Mouse (Mus musculus): ENCODE measurements around the gene Crmp1.
A peak's percentile ranks its signal among the peaks of the same experiment; 100 is the strongest.

Crmp1 gene

DNA sequence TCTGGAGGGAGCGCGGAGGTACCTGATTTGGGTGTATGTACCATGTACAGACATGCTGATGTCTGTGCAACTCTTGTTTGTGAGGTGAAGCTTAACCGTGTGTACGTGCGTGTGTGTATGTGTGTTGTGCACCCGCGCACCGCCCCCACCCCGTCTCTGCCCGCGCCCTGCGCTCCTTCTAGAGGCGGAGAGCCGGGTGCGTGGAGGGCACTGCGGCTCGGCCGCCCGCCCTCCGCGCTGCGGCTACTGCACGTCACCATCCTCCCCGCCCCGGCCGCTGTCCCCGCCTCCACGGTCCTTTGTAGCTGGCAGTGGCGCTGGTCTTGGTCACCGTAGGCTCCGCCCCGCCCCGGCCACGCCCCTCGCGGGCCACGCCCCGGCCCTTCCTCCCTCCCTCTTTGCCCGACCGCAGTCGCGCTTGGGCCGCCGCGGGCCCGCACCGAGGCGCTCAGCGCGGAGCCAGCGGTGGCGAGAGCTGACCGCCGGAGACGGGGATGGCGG, at the start of gene Crmp1:
Crmp1 (plus strand) TSS at position 290 of the 501 bp plus-strand sequence.
- peak in 1 of 2 experiments; percentile 23 for DNase-seq (ENCODE audit: low spot score in 2 of 2)

DNA sequence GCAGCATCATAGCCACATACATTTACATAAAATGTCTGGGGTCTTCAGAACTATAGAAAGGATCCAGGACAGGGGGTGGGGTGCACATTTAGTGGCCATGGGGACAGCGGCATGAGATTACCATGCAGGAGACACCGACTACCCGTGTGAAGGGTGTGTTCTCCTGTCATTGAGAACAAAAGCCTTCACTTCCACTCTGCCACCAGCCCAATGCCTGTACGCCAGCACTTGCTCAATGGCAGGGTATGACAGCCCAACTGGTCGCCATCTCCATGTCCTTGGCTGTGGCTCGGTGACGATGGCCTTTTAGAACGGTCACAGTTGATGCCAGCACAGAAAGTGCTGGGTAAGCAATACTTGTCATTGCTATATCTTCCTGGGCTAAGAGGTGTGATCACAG, 45.5 kb upstream of the Crmp1 start:
- DNase-seq (ENCODE audit: low spot score in 2 of 2): no peak

DNA sequence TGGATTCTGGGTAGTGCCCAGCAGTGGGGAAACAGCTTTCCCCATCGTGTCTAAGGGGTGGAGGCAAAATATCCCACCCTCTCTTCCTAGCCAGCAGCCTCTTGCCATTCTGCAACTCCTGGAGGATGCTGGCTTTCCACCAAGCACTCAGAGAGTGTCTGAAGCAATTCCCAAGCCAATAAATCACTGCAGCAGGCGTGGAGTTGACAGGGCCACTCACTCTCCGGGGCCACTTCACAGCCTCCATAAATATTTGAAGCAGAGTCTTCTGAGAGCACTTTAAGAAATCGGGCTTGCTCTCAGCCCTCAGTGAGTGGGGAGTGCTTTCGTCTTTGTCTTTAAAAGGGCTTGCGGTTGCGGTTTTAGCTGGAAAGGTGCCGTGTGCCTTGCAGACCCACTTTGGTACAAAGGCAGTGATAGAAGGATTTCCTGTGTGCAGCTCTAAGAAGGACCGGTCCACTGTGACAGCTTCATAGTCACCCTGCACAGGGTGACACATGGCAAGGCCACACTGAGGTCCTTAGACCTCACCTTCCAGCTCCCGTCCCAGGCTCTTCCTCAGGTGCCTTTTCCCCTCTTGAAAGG, 45.0 kb upstream of the Crmp1 start:
- DNase-seq (ENCODE audit: low spot score in 2 of 2): no peak

DNA sequence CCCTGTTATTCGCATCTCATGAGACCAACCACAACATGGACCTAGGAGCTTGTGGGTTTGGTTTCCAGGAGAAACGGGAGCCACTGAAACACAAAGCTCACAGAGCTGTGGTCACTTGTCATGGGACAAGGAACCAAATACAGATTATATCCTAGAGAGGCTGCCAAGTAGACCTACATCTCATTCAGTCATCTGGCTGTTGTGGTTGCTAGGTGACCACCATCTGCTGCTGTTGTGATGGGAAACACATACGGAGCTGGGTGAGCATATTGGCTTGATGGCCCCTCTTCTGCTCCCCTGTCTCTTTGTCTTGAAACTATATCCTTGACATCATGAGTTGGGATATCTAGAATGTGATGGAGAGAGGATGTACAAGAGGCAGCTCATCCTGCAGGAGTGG, 44.3 kb upstream of the Crmp1 start:
- no peak for DNase-seq (ENCODE audit: low spot score in 2 of 2)

DNA sequence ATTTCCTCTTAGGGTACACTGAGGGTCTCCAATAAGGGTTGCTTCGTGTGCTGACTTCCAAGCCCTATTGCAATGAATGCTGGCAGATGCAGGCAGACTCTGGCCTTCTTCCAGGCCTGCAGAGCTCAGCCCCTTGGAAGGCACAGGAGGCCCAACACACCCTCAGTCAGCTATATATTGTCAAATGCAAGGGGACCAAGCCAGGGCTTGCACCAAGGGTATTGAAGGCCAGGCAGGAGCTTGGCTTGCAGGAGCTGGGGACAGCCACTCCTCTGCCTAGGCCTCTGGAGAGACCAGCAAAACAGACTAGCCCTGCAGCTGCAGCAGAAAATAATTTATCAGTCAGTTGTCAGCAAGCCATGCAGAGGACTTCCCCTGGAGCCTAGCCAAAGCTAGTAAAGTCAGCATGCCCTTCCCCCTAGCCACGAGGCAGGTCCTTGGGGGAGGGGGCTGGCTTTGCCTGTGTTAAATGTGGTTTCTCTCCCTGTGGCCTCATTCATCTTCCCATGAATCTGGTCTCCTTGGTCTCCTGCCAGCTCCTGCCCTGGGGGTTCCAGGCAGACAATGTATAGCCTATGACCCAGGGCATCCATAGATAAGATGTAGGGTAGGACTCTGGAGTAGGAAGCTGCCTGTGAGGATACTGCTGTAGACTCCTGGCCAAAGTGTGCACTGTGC, 43.6 kb upstream of the Crmp1 start:
- DNase-seq (ENCODE audit: low spot score in 2 of 2): no peak

DNA sequence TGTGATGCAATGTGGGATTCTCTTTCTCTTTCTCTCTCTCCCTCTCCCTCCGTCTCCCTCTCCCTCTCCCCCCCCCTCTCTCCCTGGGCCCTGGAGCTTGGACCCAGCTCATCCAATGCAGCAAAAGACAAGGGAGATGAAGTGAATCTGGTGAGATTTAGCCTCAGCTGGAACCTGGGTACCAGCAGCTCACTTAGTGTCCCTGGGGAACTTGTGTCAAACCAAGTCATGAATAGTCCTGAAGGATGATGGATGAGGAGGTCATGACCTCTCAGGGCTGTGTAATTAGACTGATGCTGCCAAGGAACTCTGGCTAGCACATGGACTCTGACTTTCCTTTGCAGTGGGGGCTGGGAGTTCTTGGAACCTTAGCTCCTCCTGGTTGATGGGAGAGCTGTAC, 39.5 kb upstream of the Crmp1 start:
- DNase-seq (ENCODE audit: low spot score in 2 of 2): no peak

DNA sequence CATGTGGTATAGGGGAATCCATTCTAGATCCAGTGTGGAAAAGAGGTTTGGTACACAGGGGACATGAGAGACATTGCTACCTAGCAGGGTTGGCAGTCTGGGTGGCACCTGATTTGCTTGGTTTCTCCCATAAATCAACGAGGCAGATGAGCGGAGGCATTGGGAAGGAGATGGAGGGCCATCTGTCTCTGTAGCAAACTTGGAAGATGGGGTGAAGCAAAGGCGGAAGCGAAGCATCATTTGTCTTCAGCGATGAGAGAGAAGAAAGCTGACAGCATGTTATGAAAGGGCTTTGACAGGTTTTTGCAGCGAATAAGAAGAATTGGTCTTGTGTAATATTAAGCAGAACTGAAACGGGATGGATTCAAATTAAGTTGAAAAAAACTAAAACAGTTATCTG, 36.9 kb upstream of the Crmp1 start:
- DNase-seq (ENCODE audit: low spot score in 2 of 2): no peak

DNA sequence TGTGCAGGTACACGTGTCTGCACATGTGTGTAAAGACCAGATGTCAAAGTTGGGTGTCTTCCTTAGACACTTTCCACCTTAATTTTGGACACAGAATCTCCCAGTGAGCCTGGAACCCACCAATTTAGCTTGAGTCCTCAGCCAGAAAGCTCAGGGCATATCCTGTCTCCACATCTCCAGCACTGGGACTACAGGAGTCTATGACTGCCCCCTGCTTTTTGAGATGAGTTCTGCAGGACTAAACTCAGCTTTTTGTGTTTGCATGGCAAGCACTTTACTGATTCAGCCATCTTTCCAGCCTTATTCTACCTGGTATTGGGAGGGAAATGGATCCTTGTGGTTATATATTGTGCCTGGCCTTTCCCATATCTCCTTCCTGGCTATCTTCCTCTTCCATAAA, 36.3 kb upstream of the Crmp1 start:
- DNase-seq (ENCODE audit: low spot score in 2 of 2): no peak

DNA sequence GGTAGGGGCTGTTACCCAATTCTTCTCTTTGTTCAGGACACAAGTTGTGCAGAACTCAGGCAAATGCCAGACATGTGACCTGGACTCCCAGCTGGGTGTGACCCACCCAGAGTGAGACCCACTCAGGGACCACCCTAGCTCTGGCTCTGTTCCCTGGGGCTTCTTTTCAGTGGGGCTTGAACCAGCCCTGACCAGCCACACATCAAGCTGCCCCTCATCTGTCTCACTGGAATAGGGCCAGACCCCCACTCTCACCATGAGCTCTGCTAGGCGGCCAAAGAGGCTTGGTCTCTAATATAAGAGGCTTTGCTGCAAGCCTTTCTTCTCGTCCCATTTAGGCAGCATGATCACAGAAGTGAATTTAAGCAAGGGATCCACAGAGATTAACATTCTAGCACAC, 35.4 kb upstream of the Crmp1 start:
- no peak for DNase-seq (ENCODE audit: low spot score in 2 of 2)

DNA sequence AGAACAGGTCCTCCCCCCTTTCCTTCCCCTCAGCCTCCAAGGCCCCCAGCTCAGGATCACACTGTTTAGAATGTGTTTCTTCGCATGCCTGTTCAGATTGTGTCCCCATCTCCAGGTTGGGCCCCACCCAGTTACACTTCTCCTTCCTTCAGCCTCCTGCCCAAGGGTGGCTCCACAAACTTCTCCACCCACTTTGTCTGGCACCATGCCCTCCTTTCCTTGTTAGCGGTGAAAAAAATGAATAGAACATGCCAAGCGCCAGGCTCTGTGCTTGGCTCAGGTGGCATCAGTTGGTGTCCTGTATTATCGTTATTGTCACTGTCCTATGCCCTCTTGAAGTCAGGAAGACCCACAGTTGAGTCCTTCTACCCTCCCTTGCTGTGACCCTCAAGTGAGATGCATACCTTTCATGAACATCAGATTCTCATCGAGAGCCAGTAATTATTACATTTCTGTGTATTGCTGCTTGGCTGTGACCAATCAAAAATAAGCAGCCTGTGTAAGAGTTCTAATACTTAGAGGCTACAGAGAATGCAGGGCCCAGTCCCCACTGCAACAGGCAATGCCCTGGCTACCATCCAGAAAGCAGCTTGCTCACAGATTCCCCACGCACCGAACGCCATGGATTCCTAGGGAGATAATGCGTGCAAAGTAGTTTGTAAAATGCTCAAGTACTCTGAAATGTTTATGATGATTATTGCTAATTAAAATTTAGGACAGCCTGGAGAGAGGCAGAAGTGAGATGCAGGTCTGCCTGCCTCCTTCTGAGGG, 28.6 kb upstream of the Crmp1 start:
- no peak for DNase-seq (ENCODE audit: low spot score in 2 of 2)

DNA sequence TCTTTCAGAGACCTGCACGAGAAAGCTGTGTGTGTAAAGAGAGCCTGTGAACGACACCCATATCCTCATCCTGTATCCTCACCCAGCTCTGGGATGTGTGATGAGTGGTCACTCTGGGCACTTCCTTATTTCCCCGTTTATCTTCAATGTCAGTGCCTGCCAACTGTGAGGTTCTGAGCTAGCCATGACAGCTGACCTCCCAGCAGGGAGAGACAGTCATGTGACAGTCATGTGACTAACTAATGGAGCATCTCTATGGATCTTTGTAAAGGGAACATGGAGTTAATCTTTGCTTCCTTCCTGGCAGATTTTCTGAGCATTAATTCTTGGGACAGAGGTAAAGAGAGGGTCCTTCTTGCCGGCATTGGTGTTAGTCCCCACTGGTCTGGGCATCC, 28.0 kb upstream of the Crmp1 start:
- DNase-seq (ENCODE audit: low spot score in 2 of 2): no peak

DNA sequence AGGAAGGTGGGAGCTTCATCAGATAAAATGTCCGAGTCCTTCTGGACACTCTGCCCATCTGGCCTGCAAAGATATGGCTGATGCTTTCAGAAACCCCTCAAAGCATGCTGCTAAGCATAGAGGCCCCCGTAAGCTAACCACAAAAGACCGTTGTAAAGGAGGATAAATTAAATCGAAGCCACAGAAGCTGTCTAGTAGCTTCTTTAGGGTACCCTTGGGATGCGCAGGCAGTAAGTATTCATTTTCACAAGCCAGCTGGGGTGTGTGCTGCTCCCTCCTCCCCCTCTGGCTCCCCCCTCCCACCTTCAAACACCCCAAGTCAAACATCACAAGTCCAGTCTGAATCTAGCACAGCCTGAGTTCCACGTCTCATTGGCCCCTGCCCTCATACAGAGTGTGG, 27.1 kb upstream of the Crmp1 start:
- DNase-seq (ENCODE audit: low spot score in 2 of 2): no peak

DNA sequence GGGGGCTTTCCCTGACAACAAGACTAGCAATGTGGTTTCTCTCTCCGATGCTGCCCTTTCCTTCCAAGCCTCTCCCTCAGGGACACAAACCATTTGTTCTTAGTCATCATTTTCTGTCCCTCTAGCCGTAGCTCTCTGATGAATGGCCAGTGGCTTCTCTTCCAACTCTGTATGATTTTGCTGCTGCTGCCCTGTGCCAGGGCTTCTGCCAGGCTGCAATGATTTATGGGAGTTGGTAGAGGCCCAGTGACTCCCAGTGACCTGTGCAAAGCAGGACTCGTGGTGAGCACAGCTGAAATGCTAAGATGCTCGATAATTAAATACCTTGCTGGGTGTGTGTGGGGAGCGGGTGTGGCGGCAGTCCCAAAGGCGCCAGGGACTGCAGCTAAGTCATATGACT, 26.5 kb upstream of the Crmp1 start:
- DNase-seq (ENCODE audit: low spot score in 2 of 2): no peak

DNA sequence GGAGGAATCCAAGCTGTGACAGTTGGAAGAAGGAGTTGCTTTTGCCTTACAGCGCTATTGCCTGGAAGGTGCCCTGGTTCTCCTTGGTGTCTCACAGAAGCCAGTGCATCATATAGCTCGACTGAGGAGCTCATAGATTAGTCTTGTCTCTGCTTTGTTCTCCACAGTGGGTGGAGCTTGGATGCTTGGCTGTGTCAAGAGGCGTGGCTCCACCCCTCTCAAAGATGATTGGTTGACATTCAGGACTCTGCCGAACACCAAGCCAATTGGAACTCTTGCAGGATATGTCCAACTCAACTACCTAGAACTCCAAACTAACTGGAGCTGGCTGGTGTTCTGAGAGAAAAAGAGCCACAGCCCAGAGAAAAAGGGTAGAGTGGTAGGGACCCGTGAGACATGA, 22.1 kb upstream of the Crmp1 start:
- no peak for DNase-seq (ENCODE audit: low spot score in 2 of 2)

DNA sequence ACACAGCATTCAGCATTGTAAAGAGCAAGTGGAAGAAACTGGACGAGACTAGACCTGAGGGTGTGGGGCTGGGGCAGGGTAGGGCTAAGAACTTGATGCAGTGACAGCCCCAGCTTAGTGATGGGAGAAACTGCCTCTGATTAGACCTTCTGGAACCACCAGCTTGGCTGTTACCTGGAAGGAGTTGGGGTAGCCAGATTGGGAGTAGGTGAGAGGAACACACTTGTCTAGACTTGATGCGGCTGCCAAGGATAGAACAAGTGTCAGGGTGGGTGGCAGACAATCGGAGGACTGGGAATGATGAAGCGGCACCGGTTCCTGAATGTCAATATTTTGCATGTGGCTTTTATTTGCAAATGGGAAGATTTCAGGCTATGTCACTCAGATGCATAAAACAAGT, 21.2 kb upstream of the Crmp1 start:
- no peak for DNase-seq (ENCODE audit: low spot score in 2 of 2)

DNA sequence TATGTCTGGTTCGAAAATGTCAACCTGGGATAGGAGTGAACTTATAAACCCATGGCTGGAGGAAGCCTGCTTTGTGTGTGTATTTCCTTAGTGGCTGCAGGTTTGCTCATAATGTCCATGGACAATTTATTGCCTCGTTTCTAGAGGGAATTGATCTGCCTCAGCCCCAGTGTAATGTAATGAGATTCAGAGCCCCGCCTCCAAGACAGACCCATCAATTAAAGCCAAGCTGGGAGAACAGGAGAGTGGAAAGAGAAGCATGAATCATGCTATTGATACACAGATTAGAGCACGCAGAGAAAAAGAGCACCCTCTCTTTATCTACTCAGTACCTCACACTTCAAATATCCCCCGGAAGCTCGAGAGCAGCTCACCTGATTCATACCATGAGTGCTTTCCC, 20.2 kb upstream of the Crmp1 start:
- no peak for DNase-seq (ENCODE audit: low spot score in 2 of 2)

DNA sequence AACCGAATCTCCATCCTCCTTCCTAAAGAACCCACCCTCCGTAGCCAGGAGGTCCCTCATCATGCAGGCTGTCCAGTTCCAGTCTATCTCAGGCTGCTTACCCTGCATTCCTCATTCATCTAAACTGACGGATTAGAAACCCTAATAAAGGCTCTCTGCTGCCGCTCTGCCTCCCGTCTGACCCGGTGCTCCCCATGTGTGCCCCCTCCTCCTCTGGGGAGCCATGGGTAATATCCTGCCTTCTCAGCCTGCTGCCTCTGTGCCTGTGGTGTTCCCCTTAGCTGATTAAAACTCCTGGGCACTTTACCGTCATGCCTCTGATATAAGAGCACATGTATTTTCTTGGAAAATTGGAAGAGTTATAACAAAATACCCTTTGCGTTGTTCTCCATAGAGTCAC, 19.4 kb upstream of the Crmp1 start:
- no peak for DNase-seq (ENCODE audit: low spot score in 2 of 2)

DNA sequence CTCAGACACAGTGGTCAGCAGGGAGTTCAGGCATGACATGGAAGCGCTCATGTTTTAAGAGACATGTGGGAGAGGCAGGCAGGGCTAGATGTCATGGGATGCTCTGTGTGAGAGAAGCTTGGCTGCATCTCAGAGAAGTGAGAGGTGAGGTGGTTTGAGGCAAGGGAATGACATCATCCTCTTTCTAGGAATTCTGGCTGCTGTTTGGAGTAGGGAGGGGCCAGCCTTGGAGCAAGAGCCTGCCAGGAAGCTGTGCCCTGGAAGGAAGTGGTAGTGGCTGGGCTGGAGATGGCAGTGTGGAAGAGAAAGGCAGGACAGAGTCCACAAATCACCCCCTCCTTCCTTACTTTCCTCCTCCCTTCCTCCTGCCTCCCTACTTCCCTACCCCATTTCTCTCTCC, 16.0 kb upstream of the Crmp1 start:
- no peak for DNase-seq (ENCODE audit: low spot score in 2 of 2)

DNA sequence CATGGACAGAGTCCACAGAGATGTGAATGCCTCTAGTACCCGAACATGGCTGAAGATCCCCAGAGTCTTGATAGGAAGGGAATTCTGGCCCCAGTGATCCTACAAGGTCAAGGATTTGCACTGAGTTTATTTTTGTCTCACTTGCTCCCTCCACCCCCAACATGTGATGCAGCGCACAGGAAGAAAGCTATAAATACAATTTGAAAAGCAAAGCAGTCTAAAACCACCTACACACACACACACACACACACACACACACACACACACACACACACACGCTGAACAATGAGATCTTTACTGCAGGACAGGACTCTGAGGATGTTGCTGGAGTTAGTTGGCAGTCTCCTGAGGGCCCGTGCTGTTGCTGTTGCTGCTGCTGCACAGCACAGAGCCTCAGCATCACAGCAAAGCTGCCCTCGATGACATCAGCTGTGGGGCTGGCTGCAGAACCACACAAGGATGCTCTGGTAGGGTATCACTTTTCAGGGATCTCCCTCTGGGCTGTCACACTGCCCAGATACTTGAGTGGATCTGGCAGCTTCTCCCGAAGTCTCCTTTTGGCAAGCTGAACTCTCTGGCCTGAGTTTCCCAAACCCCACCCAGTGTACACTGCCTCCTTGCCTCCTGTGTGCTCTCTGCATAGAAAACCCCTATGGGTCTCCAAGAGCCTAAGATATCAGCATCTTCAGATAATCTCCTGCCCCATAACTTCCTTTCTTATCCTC, 13.6 kb upstream of the Crmp1 start:
- no peak for DNase-seq (ENCODE audit: low spot score in 2 of 2)

DNA sequence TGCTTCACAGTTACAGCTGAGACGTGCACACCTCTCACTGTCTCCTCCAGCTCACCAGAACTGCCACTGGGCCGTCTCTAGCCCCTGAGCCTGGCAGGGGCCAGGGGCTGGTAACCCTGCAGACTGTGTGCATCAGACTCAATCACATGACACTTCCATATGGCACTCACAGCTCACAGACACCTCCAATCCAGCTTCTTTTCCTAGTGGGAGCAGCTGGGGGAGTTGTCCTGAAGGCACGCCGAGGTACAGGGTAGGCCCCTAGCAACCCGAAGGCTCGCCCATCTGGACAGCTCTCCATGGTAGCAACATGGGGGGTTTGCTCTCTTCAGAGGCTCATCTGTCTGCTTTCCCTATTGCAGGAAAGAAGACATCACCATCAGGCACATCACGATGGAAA, 12.8 kb upstream of the Crmp1 start:
- DNase-seq (ENCODE audit: low spot score in 2 of 2): no peak

DNA sequence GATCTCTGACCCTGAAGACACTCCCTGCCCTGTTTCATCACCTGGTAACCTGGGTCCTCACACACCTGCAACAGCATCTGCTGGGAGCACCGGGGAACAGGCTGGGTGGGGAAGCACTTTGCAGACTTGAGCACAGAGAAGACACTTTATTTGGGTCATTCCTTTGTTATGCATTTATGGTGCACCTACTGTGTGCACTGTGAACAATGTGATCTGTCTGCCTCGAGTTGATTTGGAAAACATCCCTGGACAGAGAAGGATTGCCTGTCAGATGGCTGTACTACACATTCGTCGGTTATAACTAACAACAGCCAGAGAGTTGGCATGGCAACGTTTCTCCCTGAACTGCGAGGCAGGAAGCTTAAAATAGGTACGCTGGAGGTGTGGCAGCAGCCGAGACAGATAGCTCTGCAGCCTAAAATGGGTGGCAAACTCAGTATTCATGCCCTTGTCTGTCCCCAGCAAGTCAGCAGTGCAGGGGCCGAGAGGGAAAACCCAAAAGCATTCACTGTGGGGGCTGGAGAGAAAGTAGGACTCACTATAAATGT, 8.7 kb upstream of the Crmp1 start:
- DNase-seq (ENCODE audit: low spot score in 2 of 2): no peak

DNA sequence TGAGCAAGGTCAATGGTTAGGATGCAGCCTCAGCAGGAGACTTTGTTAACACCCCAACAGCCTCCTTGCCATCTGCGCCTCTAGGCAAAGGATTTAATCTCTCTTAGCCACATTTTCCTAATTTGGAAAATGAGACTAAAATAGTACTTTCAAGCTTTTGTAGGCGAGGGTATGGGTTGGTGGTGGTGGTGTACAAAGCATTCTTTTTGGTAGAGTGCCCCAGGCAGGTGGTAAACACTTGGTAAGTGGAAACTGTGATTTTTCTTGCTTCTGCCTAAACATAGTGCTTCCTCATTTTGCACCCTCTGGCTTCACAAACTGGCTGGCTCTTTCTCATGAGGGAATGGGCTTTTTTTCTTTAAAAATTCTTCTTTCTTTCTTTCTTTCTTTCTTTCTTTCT, 3.1 kb upstream of the Crmp1 start:
- no peak for DNase-seq (ENCODE audit: low spot score in 2 of 2)
